Mouse (Mus musculus) spleen, adult 12 weeks (tissue): ENCODE data around the gene Hipk1.
"Not testable (repeated sequence)": the region's sequence is repeated elsewhere in the genome, so short reads cannot be mapped to it uniquely, and the experiment has no call there.

ENCODE experiments used
- DNase-seq: peaks from one replicate; pipeline ENCODE4 v3.0.0; 2022; ENCODE audit warnings: low spot score

Hipk1 gene

GRCm38 (mm10) chr3:103791230-103792110 is at the start of gene Hipk1:
Hipk1 (minus strand) TSS chr3:103791563.
- peak; percentile 87 for DNase-seq

GRCm38 (mm10) chr3:103840946-103841345 is 49.6 kb upstream of the Hipk1 start:
- not testable (repeated sequence) for DNase-seq

- DNase-seq = not testable (repeated sequence)
These were observed 48.8 kb upstream of the Hipk1 start for GRCm38 (mm10) chr3:103840195-103840594.

GRCm38 (mm10) chr3:103839711-103840110 is 48.3 kb upstream of the Hipk1 start:
- no peak for DNase-seq

- DNase-seq = no peak
These were observed 45.1 kb upstream of the Hipk1 start for GRCm38 (mm10) chr3:103836453-103836852.

GRCm38 (mm10) chr3:103835951-103836310 is 44.6 kb upstream of the Hipk1 start:
- DNase-seq = no peak

- no peak for DNase-seq
These were observed 44.0 kb upstream of the Hipk1 start for GRCm38 (mm10) chr3:103835272-103835950.

GRCm38 (mm10) chr3:103834001-103834400 is 42.6 kb upstream of the Hipk1 start:
- no peak for DNase-seq

GRCm38 (mm10) chr3:103832426-103832825 is 41.1 kb upstream of the Hipk1 start, which contains the start of gene Bcl2l15:
Bcl2l15 (plus strand) TSS chr3:103832601.
- no peak for DNase-seq

GRCm38 (mm10) chr3:103831146-103831545 is 39.8 kb upstream of the Hipk1 start:
- no peak for DNase-seq

- not testable (repeated sequence) for DNase-seq
These were observed 39.3 kb upstream of the Hipk1 start for GRCm38 (mm10) chr3:103830681-103831080.

- no peak for DNase-seq
These were observed 37.7 kb upstream of the Hipk1 start for GRCm38 (mm10) chr3:103829036-103829435.

- no peak for DNase-seq
These were observed 36.2 kb upstream of the Hipk1 start for GRCm38 (mm10) chr3:103827548-103827947.

- DNase-seq = no peak
These were observed 19.6 kb upstream of the Hipk1 start for GRCm38 (mm10) chr3:103810967-103811366.

- no peak for DNase-seq
These were observed 18.4 kb upstream of the Hipk1 start for GRCm38 (mm10) chr3:103809799-103810150.

- peak; percentile 81 for DNase-seq
These were observed 17.8 kb upstream of the Hipk1 start, which contains the start of the genes Dclre1b, Ap4b1 and Gm43064 for GRCm38 (mm10) chr3:103808891-103809798. Dclre1b (minus strand) TSS chr3:103809444. Ap4b1 (plus strand) TSS chr3:103809520. Gm43064 (plus strand) TSS chr3:103809573.

GRCm38 (mm10) chr3:103805671-103806070 is 14.3 kb upstream of the Hipk1 start:
- no peak for DNase-seq

GRCm38 (mm10) chr3:103802861-103803260 is 11.5 kb upstream of the Hipk1 start:
- DNase-seq = no peak

- peak; percentile 59 for DNase-seq
These were observed 10.5 kb upstream of the Hipk1 start for GRCm38 (mm10) chr3:103801631-103802531.

- DNase-seq = peak; percentile 43
These were observed 8.1 kb upstream of the Hipk1 start for GRCm38 (mm10) chr3:103799507-103799906.

GRCm38 (mm10) chr3:103796389-103796788 is 5.0 kb upstream of the Hipk1 start:
- DNase-seq = no peak
